Mouse (Mus musculus): ENCODE measurements around the gene Elp5. TPM values are rescaled to one million over a fixed set of nuclear protein-coding genes. Genes with fewer than 3 reads are reported as not detected.
A peak's percentile ranks its signal among the peaks of the same experiment; 100 is the strongest.

The Elp5 gene
- polyA plus RNA-seq, 1 experiment from 2014 or later = 129 TPM

DNA sequence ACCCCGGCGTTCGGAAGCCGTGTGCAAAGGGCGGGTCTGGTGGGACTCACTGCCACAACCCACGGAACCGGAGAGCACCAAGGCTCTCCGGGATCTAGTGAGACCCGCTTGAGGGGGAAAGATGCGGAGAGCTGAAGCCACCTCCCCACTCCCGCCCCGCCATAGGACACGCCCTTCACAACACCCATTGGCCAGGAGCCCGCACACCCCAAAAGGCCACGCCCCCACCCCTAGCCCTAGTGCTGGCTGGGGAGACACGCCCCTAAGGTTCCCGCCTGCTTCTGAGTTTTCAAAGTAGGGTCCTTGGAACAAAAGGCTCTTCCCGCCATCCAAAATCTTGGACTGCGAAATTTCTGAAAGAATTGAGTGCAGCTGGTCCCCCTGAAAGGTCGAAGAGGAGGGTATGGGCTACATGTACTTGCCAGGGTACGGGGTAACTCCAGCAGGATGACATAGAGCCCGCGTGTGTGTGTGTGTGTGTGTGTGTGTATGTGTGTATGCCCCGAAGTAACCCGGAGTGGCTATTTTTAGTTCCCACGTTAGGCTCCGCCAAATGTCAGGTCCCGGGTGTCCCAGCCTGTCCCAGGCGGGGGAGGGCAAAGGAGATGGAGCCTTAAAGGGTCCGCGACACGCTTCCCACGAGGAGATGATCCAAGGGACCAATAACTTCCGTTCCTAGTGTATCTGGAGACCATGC lies 34.1 kb downstream of the Elp5 start, which contains the start of gene Slc2a4:
TSS of gene Slc2a4 (minus strand) at position 123 of the 697 bp plus-strand sequence.
- H3K9me3 ChIP-seq = no peaks in the 10 kb centered on the region
- peaks cover 13% of the 10 kb centered on the region; the same call in 1 of the 2 replicates for H3K36me3 ChIP-seq
- peak within 1 kb of the TSS; percentile 55 for H3K9ac ChIP-seq
- peak within 1 kb of the TSS; percentile 62 for H3K4me2 ChIP-seq (replicated peaks)
- ATAC-seq (ENCODE audit: low FRiP score, low read depth) = peak; percentile 92
- 0 out of 2 replicates have a peak, but pooled peaks cover 5% of the 10 kb centered on the region for H3K27me3 ChIP-seq (replicated peaks)
- peaks cover 9% of the 10 kb centered on the region for H3K4me1 ChIP-seq
- H3K27ac ChIP-seq = peak within 1 kb of the TSS; percentile 42; the same call in 1 of the 2 replicates
- under 1% methylated on average over 33 of the region's 34 CpGs for WGBS
- peak within 1 kb of the TSS; percentile 41 for H3K4me3 ChIP-seq

DNA sequence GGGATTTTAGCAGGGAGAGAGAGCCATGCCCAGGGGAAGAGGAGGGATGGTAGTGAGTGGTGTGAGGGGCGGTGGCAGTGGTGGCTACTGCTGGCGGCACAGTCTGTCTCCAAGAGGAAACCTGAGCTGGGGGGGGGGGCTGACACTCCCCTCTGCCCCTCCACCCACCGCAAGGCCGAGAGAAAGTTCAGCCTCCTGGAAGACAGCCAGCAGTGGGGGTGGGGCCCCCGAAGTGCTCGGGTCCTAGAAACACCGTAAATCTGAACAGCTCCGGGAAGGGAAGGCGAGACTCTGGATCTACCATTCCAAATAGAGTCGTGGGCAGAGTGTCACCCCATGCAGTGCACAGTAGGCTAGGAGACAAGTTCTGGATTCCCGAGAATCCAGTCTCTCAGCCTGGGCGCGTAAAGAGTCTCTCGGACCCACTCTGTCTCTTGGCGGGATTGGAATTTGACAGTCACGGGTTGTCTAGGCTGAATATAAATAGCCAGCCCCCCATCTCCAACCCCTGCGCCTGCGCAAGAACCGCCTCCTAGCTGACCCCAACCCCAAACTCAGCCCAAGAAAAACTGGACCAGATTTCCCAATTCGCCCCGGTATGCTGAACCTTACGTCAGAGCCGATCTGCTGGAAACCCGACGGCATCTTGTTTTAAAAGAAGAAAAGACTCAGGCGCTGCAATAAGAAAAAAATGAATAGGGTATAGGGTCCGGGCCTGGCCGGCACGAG lies 34.8 kb downstream of the Elp5 start:
- peak overlapping the region; percentile 42; the same call in 1 of the 2 replicates for H3K27ac ChIP-seq
- peak overlapping the region; percentile 62 for H3K4me2 ChIP-seq (replicated peaks)
- 3% methylated on average over 29 of the region's 29 CpGs for WGBS
- peak overlapping the region; percentile 41 for H3K4me3 ChIP-seq
- peaks cover 9% of the 10 kb centered on the region for H3K4me1 ChIP-seq
- peaks cover 13% of the 10 kb centered on the region; the same call in 1 of the 2 replicates for H3K36me3 ChIP-seq
- H3K9me3 ChIP-seq = no peaks in the 10 kb centered on the region
- H3K27me3 ChIP-seq (replicated peaks) = 0 out of 2 replicates have a peak, but pooled peaks cover 5% of the 10 kb centered on the region
- peak; percentile 45 for ATAC-seq (ENCODE audit: low FRiP score, low read depth)
- peak overlapping the region; percentile 55 for H3K9ac ChIP-seq

DNA sequence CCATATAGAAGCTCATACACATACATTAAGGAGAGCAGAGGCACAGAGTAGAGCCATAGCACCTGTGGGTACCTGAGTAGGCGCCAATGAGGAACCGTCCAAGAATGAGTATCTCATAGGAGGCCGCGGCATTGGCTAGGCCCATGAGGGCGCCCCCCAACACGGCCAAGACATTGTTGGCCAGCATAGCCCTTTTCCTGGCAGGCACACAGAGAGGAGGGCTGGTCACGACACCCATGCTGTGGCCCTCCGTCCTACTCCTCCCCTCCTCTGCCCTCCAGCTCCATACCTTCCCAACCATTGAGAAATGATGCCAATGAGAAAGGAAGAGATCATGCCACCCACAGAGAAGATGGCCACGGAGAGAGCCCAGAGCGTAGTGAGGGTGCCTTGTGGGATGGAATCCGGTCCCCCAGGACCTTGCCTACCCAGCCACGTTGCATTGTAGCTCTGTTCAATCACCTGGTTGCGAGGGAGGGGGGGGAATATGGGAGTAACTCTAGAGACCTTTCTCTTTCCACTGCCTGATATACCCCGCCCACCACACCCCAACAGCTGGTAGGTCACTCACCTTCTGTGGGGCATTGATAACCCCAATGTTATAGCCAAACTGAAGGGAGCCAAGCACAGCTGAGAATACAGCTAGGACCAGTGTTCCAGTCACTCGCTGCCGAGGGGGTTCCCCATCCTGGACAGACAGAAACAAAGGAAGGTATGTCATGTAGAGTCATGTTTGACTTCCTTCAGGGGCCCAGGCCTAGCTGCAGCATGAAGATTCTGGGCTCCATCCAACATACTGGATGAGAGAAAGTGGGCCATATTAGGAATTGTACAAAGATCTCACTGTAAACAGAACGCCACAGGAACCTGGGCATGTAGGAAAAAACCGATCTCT lies 36.1 kb downstream of the Elp5 start:
- Histone ChIP-seq H3K9me3 (no peaks in the 10 kb centered on the region), H3K27ac (no peak overlapping the region), H3K4me1 (peaks cover 9% of the 10 kb centered on the region), H3K9ac (no peak overlapping the region), H3K4me3 (no peak overlapping the region), H3K4me2 (replicated peaks) (peak overlapping the region; percentile 62; the same call in 1 of the 2 replicates), H3K36me3 (peaks cover 13% of the 10 kb centered on the region; the same call in 1 of the 2 replicates), H3K27me3 (replicated peaks) (0 out of 2 replicates have a peak, but pooled peaks cover 3% of the 10 kb centered on the region)
- no peak for ATAC-seq (ENCODE audit: low FRiP score, low read depth)
- WGBS = 92% methylated on average over 18 of the region's 18 CpGs

DNA sequence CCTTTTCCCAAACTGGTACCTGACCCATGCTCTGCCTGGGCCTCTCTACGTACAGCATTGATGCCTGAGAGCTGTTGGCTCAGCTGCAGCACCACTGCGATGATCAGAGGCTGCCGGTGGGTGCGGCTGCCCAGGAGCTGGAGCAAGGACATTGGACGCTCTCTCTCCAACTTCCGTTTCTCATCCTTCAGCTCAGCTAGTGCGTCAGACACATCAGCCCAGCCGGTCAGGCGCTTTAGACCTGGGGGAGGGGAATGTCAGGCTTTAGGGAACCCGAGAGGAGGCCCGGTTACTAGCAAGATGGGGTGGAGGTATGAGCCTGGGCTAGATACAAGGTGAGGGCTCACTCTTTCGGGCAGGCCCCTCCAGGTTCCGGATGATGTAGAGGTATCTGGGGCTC lies 37.1 kb downstream of the Elp5 start:
- no peak overlapping the region for H3K4me3 ChIP-seq
- no peak for ATAC-seq (ENCODE audit: low FRiP score, low read depth)
- H3K27ac ChIP-seq = no peak overlapping the region
- peaks cover 13% of the 10 kb centered on the region; the same call in 1 of the 2 replicates for H3K36me3 ChIP-seq
- no peaks in the 10 kb centered on the region for H3K9me3 ChIP-seq
- H3K27me3 ChIP-seq (replicated peaks) = no peaks in the 10 kb centered on the region
- no peak overlapping the region for H3K4me2 ChIP-seq (replicated peaks)
- WGBS = 87% methylated on average over 13 of the region's 13 CpGs
- no peak overlapping the region for H3K9ac ChIP-seq
- peaks cover 9% of the 10 kb centered on the region for H3K4me1 ChIP-seq

DNA sequence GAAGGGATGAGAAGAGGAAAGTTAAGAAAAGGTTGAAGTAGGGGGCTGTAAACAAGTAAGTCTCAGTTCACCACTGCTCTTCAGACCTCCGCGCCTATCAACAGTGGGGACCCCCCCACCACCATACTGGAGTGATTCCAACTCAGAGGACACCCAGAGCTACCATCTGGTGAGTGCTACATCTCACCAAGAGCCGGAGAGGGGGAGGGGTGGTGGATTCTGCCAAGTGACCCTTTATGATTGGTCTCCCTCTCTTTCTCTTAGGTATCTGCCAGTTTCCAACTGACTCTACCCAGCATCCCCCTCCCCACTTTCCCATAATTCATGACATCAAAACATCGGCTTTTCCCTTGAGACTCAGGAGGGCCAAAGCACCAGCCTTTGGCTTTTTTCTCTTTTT lies 41.4 kb downstream of the Elp5 start:
- WGBS = 70% methylated on average over 4 of the region's 4 CpGs
- Histone ChIP-seq H3K27ac (no peak overlapping the region), H3K27me3 (replicated peaks) (peaks cover 33% of the 10 kb centered on the region), H3K9ac (no peak overlapping the region), H3K4me1 (peaks cover 11% of the 10 kb centered on the region), H3K4me2 (replicated peaks) (no peak overlapping the region), H3K9me3 (no peaks in the 10 kb centered on the region), H3K4me3 (no peak overlapping the region), H3K36me3 (peaks cover 13% of the 10 kb centered on the region; the same call in 1 of the 2 replicates)
- no peak for ATAC-seq (ENCODE audit: low FRiP score, low read depth)

DNA sequence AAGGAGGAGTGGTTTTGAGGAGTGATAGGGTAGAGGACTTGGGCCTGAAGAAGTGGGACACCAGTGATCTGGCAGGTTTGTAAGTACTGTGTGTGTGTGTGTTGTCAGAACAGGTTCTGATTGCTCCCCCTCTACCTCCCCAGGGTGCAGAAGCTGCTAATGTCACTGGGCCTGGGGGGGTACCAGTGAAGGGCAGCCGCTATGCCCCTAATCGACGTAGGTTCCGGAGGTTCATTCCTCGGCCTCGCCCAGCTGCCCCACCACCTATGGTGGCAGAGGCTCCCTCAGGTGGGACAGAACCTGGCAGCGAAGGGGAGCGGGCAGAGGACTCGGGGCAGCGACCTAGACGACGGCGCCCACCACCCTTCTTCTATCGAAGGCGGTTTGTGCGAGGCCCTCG lies 42.6 kb downstream of the Elp5 start:
- no peak for ATAC-seq (ENCODE audit: low FRiP score, low read depth)
- Histone ChIP-seq H3K27me3 (replicated peaks) (peaks cover 41% of the 10 kb centered on the region), H3K4me2 (replicated peaks) (no peak overlapping the region), H3K4me1 (peaks cover 19% of the 10 kb centered on the region), H3K9me3 (no peaks in the 10 kb centered on the region), H3K9ac (no peak overlapping the region), H3K4me3 (no peak overlapping the region), H3K27ac (no peak overlapping the region), H3K36me3 (peaks cover 7% of the 10 kb centered on the region; the same call in 1 of the 2 replicates)
- 93% methylated on average over 17 of the region's 17 CpGs for WGBS

DNA sequence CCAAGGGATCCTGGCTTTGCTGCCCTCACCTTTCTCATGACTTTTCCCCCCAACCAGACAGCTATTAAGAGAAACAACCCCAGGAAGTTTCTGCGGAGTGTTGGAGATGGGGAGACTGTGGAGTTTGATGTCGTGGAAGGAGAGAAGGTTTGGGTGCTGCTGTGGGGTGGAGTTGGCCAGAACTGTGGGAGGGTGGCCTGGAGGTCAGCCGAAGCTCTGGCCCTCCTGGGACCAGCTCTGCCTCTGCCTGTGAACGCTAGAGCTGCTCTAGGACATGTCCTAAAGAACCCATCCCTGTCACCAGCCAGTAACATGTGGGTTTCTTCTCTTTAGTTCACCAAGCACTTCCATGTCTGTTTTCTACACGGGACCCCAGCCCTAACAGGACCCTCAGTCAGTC lies 43.1 kb downstream of the Elp5 start:
- ATAC-seq (ENCODE audit: low FRiP score, low read depth) = no peak
- WGBS = 75% methylated on average over 5 of the region's 5 CpGs

DNA sequence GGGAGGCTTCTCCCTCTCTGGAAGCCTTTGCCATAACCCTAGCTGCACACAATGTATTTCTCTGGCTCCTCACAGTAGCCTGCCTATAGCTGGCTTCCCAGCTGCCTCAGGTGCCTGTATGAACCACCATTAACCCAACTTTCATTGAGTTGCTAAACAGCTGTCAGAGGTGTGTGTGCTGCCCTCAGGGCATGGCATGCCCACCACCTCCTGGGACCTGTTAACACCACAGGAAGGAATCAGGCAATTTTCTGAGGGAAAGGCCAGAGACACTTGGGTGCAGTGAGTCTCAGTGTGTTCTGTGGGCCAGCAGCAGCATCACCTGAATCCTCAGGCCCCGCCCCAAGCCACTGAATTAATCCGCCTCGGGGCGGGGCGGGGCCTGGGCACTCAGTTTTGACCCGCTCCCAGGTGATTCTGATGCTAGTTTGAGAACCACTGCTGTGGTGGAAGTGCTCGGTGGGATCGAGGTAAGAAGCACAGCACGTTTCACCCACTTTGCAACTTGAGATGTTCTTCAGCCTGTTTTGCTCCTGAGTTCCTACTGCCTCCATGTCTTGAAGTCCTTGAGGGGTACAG lies 43.8 kb downstream of the Elp5 start:
- H3K4me2 ChIP-seq (replicated peaks) = no peak overlapping the region
- 27% methylated on average over 9 of the region's 9 CpGs for WGBS
- no peak for ATAC-seq (ENCODE audit: low FRiP score, low read depth)
- H3K4me1 ChIP-seq = peaks cover 23% of the 10 kb centered on the region
- H3K27ac ChIP-seq = no peak overlapping the region
- H3K27me3 ChIP-seq (replicated peaks) = peaks cover 41% of the 10 kb centered on the region
- H3K36me3 ChIP-seq = no peaks in the 10 kb centered on the region
- no peaks in the 10 kb centered on the region for H3K9me3 ChIP-seq
- H3K9ac ChIP-seq = no peak overlapping the region
- H3K4me3 ChIP-seq = no peak overlapping the region

More for the DNA sequence above, 43.1 kb downstream of the Elp5 start:
- Histone ChIP-seq H3K4me2 (replicated peaks) (no peak overlapping the region), H3K9me3 (no peaks in the 10 kb centered on the region), H3K27me3 (replicated peaks) (peaks cover 41% of the 10 kb centered on the region), H3K4me3 (no peak overlapping the region), H3K27ac (no peak overlapping the region), H3K9ac (no peak overlapping the region), H3K36me3 (peaks cover 2% of the 10 kb centered on the region; the same call in 1 of the 2 replicates), H3K4me1 (peaks cover 21% of the 10 kb centered on the region)

DNA sequence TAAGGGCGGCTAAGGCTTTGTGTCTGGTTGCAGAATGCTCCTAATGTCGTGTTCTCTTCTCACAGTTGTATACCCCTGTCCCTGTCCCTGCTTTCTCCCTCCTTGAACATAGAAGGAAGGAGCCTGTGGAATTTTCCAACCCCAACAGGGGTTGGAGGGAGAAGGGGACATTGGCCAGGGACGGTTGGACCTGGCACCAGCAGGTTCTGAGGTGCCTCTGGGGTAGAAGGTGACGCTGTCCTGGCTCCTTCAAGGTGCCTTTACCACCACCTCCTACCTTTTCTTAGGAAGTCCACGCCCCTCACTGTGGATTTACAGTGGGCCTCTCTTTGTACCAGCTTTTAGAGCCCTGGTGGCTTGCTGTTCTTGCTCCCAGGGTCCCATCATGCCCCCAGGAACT lies 44.5 kb downstream of the Elp5 start:
- H3K4me1 ChIP-seq = peaks cover 23% of the 10 kb centered on the region
- H3K9me3 ChIP-seq = no peaks in the 10 kb centered on the region
- ATAC-seq (ENCODE audit: low FRiP score, low read depth) = no peak
- 69% methylated on average over 5 of the region's 5 CpGs for WGBS
- H3K9ac ChIP-seq = no peak overlapping the region
- H3K4me3 ChIP-seq = no peak overlapping the region
- peaks cover 41% of the 10 kb centered on the region for H3K27me3 ChIP-seq (replicated peaks)
- no peak overlapping the region for H3K27ac ChIP-seq
- H3K36me3 ChIP-seq = no peaks in the 10 kb centered on the region
- H3K4me2 ChIP-seq (replicated peaks) = peak overlapping the region; percentile 100; the same call in 1 of the 2 replicates

DNA sequence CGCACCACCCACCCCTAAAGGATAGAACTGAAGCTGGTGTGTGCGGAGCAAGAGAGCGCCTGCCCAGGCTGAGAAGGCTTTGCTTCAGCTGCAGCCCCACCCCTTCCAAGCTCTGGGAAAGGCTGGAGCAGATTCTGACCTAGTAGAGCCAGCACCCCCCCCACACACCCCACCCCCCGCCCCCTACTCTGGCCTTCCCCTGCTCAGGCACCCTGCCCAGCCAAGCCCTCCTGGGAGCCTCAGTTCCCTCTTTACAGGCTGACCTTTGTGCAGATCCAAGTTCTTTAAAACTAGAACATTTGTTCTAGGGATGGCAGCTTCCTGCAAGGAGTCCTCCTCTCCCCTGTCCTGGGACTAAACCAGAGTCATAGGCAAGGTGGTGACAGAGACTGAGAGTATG lies 44.9 kb downstream of the Elp5 start:
- H3K9me3 ChIP-seq = no peaks in the 10 kb centered on the region
- H3K36me3 ChIP-seq = no peaks in the 10 kb centered on the region
- 45% methylated on average over 4 of the region's 4 CpGs for WGBS
- H3K4me1 ChIP-seq = peaks cover 23% of the 10 kb centered on the region
- peak overlapping the region; percentile 100; the same call in 1 of the 2 replicates for H3K4me2 ChIP-seq (replicated peaks)
- H3K27me3 ChIP-seq (replicated peaks) = peaks cover 41% of the 10 kb centered on the region
- no peak overlapping the region for H3K9ac ChIP-seq
- H3K27ac ChIP-seq = no peak overlapping the region
- ATAC-seq (ENCODE audit: low FRiP score, low read depth) = no peak
- H3K4me3 ChIP-seq = no peak overlapping the region

DNA sequence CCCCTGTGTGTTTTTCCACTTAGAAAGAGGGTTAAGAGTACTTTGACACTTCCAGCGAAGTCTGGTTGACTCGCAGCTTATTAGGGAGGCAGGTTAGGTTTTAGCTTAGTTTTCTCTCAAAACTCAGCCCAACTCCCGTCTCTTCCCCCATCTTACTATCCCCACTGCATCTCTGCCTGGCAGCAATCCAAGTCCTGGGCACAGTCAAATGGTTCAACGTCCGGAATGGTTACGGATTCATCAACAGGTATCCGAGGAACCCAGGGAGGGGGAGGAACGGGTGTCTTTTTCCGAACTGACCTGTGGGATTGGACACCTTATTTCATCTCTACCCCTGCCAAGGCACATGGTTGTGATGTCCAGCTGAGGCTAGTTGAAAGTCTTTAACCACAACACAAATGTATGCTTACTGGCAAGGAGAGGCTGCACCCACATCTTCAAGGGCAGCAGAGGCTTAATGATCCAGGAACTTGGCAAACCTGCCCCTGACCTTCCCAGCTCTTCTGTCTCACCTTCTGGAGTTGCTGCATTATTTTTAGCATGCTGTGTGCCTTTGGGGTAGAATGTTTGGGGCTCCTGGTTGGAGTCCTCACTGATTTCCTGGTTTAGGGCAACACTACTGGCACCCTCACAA lies 45.5 kb downstream of the Elp5 start:
- no peak overlapping the region for H3K27ac ChIP-seq
- no peaks in the 10 kb centered on the region for H3K36me3 ChIP-seq
- H3K4me3 ChIP-seq = no peak overlapping the region
- no peak overlapping the region for H3K9ac ChIP-seq
- peaks cover 23% of the 10 kb centered on the region for H3K4me1 ChIP-seq
- H3K27me3 ChIP-seq (replicated peaks) = peaks cover 41% of the 10 kb centered on the region
- ATAC-seq (ENCODE audit: low FRiP score, low read depth) = no peak
- no peaks in the 10 kb centered on the region for H3K9me3 ChIP-seq
- peak overlapping the region; percentile 100 for H3K4me2 ChIP-seq (replicated peaks)
- 50% methylated on average over 9 of the region's 9 CpGs for WGBS
